Mouse (Mus musculus) neural tube, embryonic 13.5 days (tissue): ENCODE results near the gene Cpz. TPM values are rescaled to one million over a fixed set of nuclear protein-coding genes. Genes with fewer than 3 reads are reported as not detected.

Experiments used
- ATAC-seq: fragments of 200-750 bp; cut with Nextera tagmentation; 2 replicates; pipeline ENCODE4 v1.8.0; 2017; ENCODE audit warnings: low read depth, mild to moderate bottlenecking, moderate TSS enrichment, moderate library complexity
- H3K27ac ChIP-seq: fragments of 300-500 bp; sonication (generic); replicated peaks from 2 replicates; pipeline ENCODE4 v1.5.1; 2015; ENCODE audit warnings: moderate library complexity, mild to moderate bottlenecking, inconsistent platforms
- H3K27me3 ChIP-seq: fragments of 300-500 bp; sonication (generic); 2 replicates; pipeline ENCODE4 v1.6.1; 2015; ENCODE audit warnings: mild to moderate bottlenecking, inconsistent platforms
- H3K36me3 ChIP-seq: fragments of 300-500 bp; sonication (generic); 2 replicates; pipeline ENCODE4 v1.6.1; 2015; ENCODE audit warnings: mild to moderate bottlenecking, inconsistent platforms
- H3K4me1 ChIP-seq: fragments of 300-500 bp; sonication (generic); replicated peaks from 2 replicates; pipeline ENCODE4 v1.6.1; 2015; ENCODE audit warnings: inconsistent platforms
- H3K4me2 ChIP-seq: fragments of 300-500 bp; sonication (generic); 2 replicates; pipeline ENCODE4 v1.6.1; 2015; ENCODE audit warnings: inconsistent platforms, mild to moderate bottlenecking, moderate library complexity
- H3K4me3 ChIP-seq: fragments of 300-500 bp; sonication (generic); 2 replicates; pipeline ENCODE4 v1.5.1; 2015; ENCODE audit warnings: mild to moderate bottlenecking, inconsistent platforms
- H3K9ac ChIP-seq: fragments of 300-500 bp; sonication (generic); 2 replicates; pipeline ENCODE4 v1.6.1; 2015; ENCODE audit warnings: moderate library complexity, mild to moderate bottlenecking, inconsistent platforms
- H3K9me3 ChIP-seq: fragments of 300-500 bp; sonication (generic); 2 replicates; pipeline ENCODE4 v1.6.1; 2016; ENCODE audit warnings: inconsistent platforms
- WGBS: fragments of 180-500 bp; shearing (Covaris S2); methylation state at CpG from one replicate; pipeline ENCODE4 v1.1.7; 2015; 5-methylcytosine and 5-hydroxymethylcytosine counted together
- polyA plus RNA-seq: library from polyadenylated mRNA; unstranded; fragments of >200 nt; fragmentation: Nextera tagmentation; extraction: Ambion mirVana; gene quantifications from 2 replicates; pipeline ENCODE4 v1.2.1, GENCODE M21; 2015

The Cpz gene
- polyA plus RNA-seq, 1 experiment from 2014 or later, result 2.3 TPM

DNA sequence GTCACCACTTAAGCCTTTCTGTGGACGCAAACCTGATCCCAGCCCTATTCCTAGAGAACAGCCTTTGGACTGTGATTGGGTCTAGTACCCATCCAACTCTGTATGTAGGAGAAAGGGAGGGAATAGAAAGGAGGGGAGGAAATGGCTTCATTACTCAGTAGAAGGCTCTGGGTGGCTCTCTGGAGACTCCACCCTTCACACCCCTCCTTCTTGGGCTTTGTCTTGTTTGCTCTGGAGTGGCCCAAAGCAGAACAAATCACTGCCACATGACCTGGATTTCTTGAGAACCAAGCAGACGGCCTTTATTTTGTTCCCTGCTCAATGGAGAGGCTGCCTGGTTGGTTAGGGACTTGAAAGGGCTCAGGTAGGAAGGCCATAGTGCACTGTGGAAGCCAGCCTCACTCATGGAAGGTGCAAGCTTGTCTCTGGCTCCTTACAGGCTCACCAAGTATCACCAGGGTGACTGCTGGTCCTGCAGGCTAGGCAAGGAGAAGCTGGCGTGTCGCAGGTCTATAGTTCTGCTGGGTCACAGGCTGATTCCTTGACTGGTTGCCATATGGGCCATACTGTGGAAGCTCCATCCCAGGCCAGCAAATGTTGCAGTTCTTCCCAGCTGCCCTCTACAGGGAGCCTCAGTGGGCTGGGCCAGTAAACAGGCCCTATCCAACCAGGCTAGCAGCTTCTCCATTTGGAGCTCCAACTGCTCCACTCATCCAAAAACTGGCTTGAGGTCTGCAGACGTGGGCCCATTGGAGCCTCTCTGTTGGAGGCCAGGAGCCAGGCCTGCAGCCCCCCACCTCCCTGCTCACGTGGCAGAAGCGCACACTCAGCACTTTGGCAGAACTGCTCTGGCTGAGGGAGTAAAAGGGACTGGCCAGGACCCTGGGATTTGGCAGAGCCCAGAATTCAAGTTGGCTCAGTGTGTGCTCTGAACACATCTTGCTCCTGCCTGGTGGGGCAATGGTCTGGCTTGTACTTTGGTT is 26.6 kb upstream of the Cpz start:
- Histone ChIP-seq H3K4me2 (no peak overlapping the region), H3K9me3 (no peaks in the 10 kb centered on the region), H3K27me3 (no peaks in the 10 kb centered on the region), H3K4me1 (0 out of 2 replicates have a peak, but pooled peaks cover 7% of the 10 kb centered on the region), H3K9ac (no peak overlapping the region), H3K27ac (no peak overlapping the region), H3K36me3 (peaks cover 29% of the 10 kb centered on the region), H3K4me3 (no peak overlapping the region)
- ATAC-seq, result no peak
- WGBS, result 54% methylated on average over 7 of the region's 7 CpGs

DNA sequence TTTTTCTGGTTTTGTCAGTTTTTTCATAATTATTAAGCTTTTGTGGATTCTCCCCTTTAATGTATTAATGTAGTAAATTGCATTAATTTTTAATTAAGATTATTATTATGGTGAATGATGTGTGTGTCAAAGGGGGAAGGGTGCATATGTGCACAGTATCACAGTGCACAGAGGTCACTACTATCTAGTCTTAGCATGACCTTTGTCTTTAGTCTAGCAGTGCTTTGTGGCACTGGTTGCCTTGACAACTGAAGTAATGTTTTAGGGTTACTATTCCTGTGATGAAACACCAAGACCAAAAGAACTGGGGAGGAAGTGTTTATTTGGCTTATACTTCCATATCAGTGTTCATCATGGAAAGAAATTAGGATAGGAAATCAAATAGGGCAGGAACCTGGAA is 20.6 kb upstream of the Cpz start:
- H3K36me3 ChIP-seq, result no peaks in the 10 kb centered on the region
- no peaks in the 10 kb centered on the region for H3K4me1 ChIP-seq
- H3K4me3 ChIP-seq, result no peak overlapping the region
- no peaks in the 10 kb centered on the region for H3K9me3 ChIP-seq
- no peak overlapping the region for H3K4me2 ChIP-seq
- no peak for ATAC-seq
- no peak overlapping the region for H3K27ac ChIP-seq
- no peak overlapping the region for H3K9ac ChIP-seq
- no peaks in the 10 kb centered on the region for H3K27me3 ChIP-seq

DNA sequence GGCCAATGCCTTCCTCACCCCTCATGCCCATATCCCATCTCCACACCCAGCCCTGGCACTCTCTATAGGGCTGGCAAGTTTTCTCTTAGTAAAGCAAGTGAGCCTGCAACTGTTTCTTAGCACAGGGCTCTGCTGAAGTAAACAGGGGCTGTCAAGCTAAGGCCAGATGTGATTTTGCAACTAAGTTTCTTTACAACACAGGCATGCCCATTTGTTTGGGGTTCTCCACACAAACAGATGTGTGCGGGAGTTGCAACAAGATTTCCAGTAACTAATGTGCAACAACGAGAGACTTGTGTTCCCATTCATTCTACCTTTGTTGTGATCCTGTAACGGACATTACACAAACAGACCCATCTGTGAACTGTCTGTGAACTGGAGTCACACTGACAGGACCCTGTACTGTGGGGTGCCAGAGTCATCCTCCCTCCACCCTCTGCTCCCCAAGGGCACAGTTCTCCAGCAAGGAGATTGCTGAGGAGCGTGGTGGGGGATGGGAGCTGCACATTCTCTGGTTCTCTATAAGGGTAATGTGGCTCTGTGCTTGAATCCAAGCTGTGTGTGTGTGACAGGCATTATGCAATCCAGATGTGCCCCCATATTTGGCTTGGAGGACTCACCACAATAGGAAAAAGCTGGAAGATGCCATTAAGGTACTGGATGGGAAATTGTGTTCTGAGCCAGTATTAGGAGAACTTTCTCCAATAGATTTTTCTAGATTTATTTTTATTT is 15.7 kb upstream of the Cpz start:
- Histone ChIP-seq H3K27me3 (no peaks in the 10 kb centered on the region), H3K4me1 (0 out of 2 replicates have a peak, but pooled peaks cover 4% of the 10 kb centered on the region), H3K9me3 (no peaks in the 10 kb centered on the region), H3K27ac (no peak overlapping the region), H3K9ac (no peak overlapping the region), H3K36me3 (no peaks in the 10 kb centered on the region), H3K4me2 (no peak overlapping the region), H3K4me3 (no peak overlapping the region)
- ATAC-seq, result no peak
- 77% methylated on average over 4 of the region's 4 CpGs for WGBS

DNA sequence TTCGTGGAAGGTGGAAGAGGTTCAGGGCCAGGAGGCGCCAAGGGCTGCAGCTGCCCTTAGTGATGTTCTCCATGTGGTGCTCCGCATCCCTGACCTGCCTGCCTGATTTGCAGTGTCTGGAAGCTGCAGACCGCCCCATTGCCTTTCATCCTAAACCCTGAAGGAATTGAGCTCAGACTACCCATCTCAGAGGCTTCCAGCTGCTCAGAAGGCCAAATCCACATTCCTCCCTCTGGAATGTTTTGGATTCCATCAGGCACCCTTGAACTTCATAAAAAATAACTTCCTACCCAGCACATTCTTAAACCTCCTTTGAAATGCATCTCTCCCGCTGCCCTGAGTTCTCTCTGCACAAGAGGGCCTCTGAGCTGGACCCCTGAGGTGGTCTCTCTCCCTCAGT is 15.1 kb upstream of the Cpz start:
- Histone ChIP-seq H3K4me1 (0 out of 2 replicates have a peak, but pooled peaks cover 4% of the 10 kb centered on the region), H3K9ac (no peak overlapping the region)
- WGBS, result 63% methylated on average over 5 of the region's 5 CpGs

DNA sequence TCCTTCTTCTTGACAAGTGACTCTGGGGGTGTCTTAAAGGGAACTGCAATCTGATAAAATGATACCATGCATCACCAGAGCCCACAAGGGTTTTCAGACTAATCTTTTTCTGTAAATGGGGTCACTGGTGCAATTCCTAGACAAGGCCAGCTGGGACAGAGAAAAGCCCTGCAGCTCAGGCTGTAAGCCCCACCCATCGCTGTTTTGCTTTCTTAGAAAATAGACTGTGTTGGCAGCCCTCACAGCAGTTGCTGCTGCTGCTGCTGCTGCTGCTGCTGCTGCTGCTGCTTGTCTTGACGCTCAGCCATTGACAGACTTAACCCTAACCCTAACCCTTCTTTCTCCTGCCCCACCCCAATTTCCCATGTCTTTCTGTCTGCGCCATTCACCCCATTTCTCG is 14.1 kb upstream of the Cpz start:
- Histone ChIP-seq H3K4me1 (0 out of 2 replicates have a peak, but pooled peaks cover 4% of the 10 kb centered on the region), H3K9me3 (no peaks in the 10 kb centered on the region), H3K27ac (no peak overlapping the region), H3K9ac (no peak overlapping the region), H3K4me2 (no peak overlapping the region), H3K4me3 (no peak overlapping the region), H3K27me3 (no peaks in the 10 kb centered on the region), H3K36me3 (no peaks in the 10 kb centered on the region)
- ATAC-seq, result no peak
- 71% methylated on average over 4 of the region's 4 CpGs for WGBS

More for the DNA sequence above, 15.1 kb upstream of the Cpz start:
- no peak overlapping the region for H3K4me2 ChIP-seq
- no peaks in the 10 kb centered on the region for H3K27me3 ChIP-seq
- no peaks in the 10 kb centered on the region for H3K36me3 ChIP-seq
- H3K4me3 ChIP-seq, result no peak overlapping the region
- no peaks in the 10 kb centered on the region for H3K9me3 ChIP-seq
- H3K27ac ChIP-seq, result no peak overlapping the region
- ATAC-seq, result no peak

DNA sequence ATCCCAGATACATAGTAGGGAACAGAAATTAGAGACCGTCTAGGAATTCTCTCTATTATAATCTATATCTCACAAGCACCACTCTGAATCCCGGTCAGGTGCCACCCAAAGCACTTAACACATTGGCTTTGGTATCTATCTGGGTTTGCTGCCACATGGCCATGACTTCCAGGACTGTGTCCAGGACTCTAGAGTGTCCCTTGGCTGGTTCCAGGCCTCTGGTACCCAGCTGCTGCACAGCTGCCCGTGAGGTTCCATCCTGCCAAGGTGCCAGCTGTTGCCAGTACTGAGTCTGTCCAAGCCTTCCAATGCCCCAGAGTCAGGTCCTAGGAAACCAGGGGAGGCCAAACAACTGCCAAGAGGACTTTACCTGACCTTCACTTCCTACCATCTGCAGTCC is 12.5 kb upstream of the Cpz start:
- 81% methylated on average over 3 of the region's 3 CpGs for WGBS
- Histone ChIP-seq H3K4me3 (no peak overlapping the region), H3K9me3 (no peaks in the 10 kb centered on the region), H3K4me2 (no peak overlapping the region), H3K27ac (no peak overlapping the region), H3K27me3 (no peaks in the 10 kb centered on the region), H3K4me1 (0 out of 2 replicates have a peak, but pooled peaks cover 4% of the 10 kb centered on the region), H3K36me3 (no peaks in the 10 kb centered on the region), H3K9ac (no peak overlapping the region)
- no peak for ATAC-seq

DNA sequence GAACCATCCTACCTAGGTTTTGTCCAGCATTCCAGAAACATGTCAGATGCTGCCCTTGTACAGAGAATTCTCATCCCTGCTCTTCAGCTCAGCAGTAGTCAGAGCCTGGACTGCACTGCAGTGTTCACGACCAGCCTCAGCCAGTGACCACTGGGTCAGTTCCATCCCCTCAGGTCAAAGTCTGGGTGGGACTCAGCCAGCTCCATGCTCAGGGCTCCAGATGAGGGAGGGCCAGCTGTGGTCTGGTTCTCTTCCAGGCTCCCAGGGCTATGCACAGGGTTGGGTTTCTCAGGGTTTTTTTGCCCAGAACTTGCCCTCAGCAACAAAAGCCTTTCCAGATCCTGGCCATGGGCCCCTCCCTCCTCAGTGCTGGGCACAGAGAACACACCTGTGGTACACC is 12.0 kb upstream of the Cpz start:
- H3K4me2 ChIP-seq, result no peak overlapping the region
- no peaks in the 10 kb centered on the region for H3K27me3 ChIP-seq
- no peaks in the 10 kb centered on the region for H3K9me3 ChIP-seq
- no peak overlapping the region for H3K9ac ChIP-seq
- ATAC-seq, result no peak
- H3K4me3 ChIP-seq, result no peak overlapping the region
- WGBS, result 68% methylated on average over 1 of the region's 1 CpGs
- H3K36me3 ChIP-seq, result no peaks in the 10 kb centered on the region
- H3K27ac ChIP-seq, result no peak overlapping the region
- H3K4me1 ChIP-seq, result 0 out of 2 replicates have a peak, but pooled peaks cover 4% of the 10 kb centered on the region

DNA sequence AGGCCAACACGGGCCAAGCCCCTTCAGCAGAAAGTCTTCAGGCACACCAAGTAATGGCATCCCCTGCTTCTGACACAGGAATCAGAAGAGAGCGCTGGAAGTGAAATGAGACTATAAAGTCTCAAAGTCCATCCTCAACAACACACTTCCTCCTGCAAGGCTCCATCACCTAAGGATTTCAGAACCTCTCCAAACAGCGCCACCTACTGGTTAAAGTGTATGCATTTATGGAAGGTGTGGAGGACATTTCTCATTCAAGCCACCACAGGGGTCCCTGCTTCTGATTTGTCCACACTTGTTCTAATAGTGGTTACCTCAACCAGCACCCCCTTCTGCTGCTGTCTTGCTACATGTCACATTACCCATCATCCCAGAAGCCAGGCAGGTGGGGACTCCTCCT is 10.8 kb upstream of the Cpz start:
- WGBS, result 58% methylated on average over 3 of the region's 3 CpGs
- Histone ChIP-seq H3K4me1 (peaks cover 7% of the 10 kb centered on the region; the same call in 1 of the 2 replicates), H3K4me2 (no peak overlapping the region), H3K9ac (no peak overlapping the region), H3K36me3 (no peaks in the 10 kb centered on the region), H3K9me3 (no peaks in the 10 kb centered on the region), H3K27me3 (no peaks in the 10 kb centered on the region), H3K27ac (no peak overlapping the region), H3K4me3 (no peak overlapping the region)
- no peak for ATAC-seq

DNA sequence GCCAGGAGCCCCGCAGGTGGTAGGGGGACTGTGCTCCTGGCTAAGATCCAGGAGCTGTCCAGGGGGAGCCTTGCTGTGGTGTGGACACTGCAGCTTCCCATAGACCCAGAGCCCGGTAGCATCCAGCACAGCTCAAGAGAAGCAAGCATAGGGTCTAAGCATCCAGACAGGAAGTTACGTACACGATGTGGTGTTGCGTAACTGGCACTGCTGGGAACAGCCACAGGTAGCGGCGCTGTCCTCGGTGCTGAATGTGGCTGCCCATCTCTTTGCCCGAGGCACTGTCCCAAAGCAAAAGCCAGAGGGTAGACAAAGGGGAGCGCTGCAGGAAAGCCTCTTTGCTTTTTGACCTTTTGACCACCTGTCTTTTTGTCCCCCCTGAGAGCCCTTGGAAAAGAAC is 6.1 kb upstream of the Cpz start:
- H3K27ac ChIP-seq, result no peak overlapping the region
- no peak overlapping the region for H3K9ac ChIP-seq
- WGBS, result 13% methylated on average over 10 of the region's 10 CpGs
- no peak overlapping the region for H3K4me2 ChIP-seq
- H3K4me1 ChIP-seq, result peaks cover 4% of the 10 kb centered on the region; the same call in 1 of the 2 replicates
- H3K4me3 ChIP-seq, result no peak overlapping the region
- ATAC-seq, result no peak
- H3K36me3 ChIP-seq, result no peaks in the 10 kb centered on the region
- H3K9me3 ChIP-seq, result no peaks in the 10 kb centered on the region
- H3K27me3 ChIP-seq, result no peaks in the 10 kb centered on the region

DNA sequence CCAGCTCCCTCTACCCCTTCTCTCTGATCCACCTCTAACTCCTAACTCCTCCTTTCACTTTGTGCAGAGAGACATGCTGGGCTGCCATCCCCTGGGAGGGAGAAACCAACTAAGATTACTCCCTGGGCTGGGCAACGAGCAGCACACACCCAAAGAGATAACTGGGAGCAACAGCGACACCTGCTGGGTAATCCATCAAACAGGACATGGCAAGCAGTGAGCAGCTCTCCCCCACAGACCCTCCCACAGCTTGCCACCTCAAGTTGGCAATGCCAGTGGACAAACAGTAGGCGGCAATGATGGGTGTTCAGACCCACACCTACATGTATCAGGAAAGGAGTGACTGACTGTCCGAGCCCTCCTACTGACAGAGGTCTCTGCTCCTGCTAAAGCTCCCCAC is 4.9 kb upstream of the Cpz start:
- no peak overlapping the region for H3K4me3 ChIP-seq
- H3K27ac ChIP-seq, result no peak overlapping the region
- H3K4me1 ChIP-seq, result peaks cover 13% of the 10 kb centered on the region
- 21% methylated on average over 4 of the region's 4 CpGs for whole genome bisulfite sequencing
- H3K36me3 ChIP-seq, result no peaks in the 10 kb centered on the region
- H3K9ac ChIP-seq, result no peak overlapping the region
- H3K4me2 ChIP-seq, result no peak overlapping the region
- peak; percentile 59 for ATAC-seq
- H3K27me3 ChIP-seq, result peaks cover 10% of the 10 kb centered on the region
- no peaks in the 10 kb centered on the region for H3K9me3 ChIP-seq

DNA sequence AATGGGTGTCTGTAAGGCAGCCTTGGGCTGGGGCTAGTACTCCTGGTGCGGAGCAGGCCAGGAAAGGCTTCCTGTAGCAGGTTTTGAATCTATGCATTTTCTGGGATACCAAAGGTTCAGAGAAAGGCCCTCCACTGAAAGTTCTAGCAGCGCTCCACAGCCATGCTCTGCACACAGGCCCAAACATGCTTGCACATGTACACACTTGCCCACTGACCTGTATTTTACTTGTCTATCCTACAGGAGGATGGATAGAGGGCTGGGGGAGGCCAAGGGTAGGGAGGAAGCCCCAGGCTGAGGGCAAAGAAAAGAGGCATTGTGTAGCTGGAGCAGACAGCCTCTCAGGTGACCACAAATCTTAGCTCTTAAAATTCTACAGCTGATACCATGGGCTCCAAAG is 1.1 kb downstream of the Cpz start:
- 76% methylated on average over 2 of the region's 2 CpGs for WGBS
- peaks cover 53% of the 10 kb centered on the region for H3K27me3 ChIP-seq

DNA sequence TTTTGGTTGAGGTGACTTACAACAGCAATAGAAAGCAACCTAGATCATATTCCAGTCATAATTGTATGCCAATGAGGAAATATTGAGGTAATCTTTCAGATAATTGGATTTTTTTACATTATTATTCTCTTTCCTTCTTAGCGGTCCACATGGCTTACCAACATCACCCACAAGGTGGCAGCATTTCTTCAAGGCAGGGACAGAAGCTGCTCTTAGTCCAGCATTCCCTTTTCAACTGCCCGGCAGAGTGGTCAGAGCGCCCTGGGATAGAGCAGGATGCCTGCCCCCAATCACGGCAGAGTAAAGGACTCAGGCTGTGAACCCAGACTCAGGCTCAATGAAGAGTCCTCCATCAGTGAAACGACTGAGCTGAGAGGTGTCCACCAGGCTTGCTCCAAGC is 1.8 kb downstream of the Cpz start:
- Histone ChIP-seq H3K27me3 (peaks cover 54% of the 10 kb centered on the region), H3K4me1 (peaks cover 18% of the 10 kb centered on the region), H3K4me3 (no peak overlapping the region), H3K9ac (no peak overlapping the region), H3K4me2 (no peak overlapping the region), H3K36me3 (no peaks in the 10 kb centered on the region), H3K27ac (no peak overlapping the region), H3K9me3 (no peaks in the 10 kb centered on the region)
- WGBS, result under 1% methylated on average over 5 of the region's 5 CpGs
- ATAC-seq, result peak; percentile 36; the same call in 1 of the 2 replicates

More for the DNA sequence above, 1.1 kb downstream of the Cpz start:
- Histone ChIP-seq H3K4me1 (peaks cover 18% of the 10 kb centered on the region), H3K4me3 (no peak overlapping the region), H3K9ac (no peak overlapping the region), H3K9me3 (no peaks in the 10 kb centered on the region), H3K27ac (no peak overlapping the region), H3K36me3 (no peaks in the 10 kb centered on the region), H3K4me2 (no peak overlapping the region)
- no peak for ATAC-seq
